Mouse (Mus musculus) MEL (cell line): Measurements from ENCODE around the gene Map2k5. TPM values are rescaled to one million over a fixed set of nuclear protein-coding genes. Genes with fewer than 3 reads are reported as not detected.

Experiments
- DNase-seq: peaks from one replicate; pipeline ENCODE4 v3.0.0; 2011; ENCODE audit warnings: low read depth, low spot score
- H3K27ac ChIP-seq: 2 replicates; pipeline ENCODE4 v1.5.1; 2012; ENCODE audit warnings: low read depth, mild to moderate bottlenecking, control low read depth, low read length, moderate library complexity; ENCODE audit not compliant: control insufficient read depth
- H3K27me3 ChIP-seq, 2 experiments: fragments of 150-350 bp in 1 of 2; sonication (generic) in 1 of 2; 2 replicates each; pipeline ENCODE4 v1.6.1; 2012; ENCODE audit warnings: low read length in 2 of 2, mild to moderate bottlenecking in 2 of 2, improper control_type of control experiment in 1 of 2, moderate library complexity in 1 of 2; ENCODE audit not compliant: insufficient read depth in 2 of 2, control insufficient read depth in 1 of 2
- H3K36me3 ChIP-seq, 2 experiments: 2 replicates each; pipeline ENCODE4 v1.6.1; 2012 to 2014; ENCODE audit warnings: low read length in 2 of 2, improper control_type of control experiment in 1 of 2, inconsistent platforms in 1 of 2, mild to moderate bottlenecking in 1 of 2; ENCODE audit not compliant: insufficient read depth in 2 of 2, control insufficient read depth in 1 of 2
- H3K4me1 ChIP-seq, 2 experiments: fragments of 150-350 bp in 1 of 2; sonication (generic) in 1 of 2; 2 replicates each; pipeline ENCODE4 v1.6.1; 2012; ENCODE audit warnings: low read length in 2 of 2, improper control_type of control experiment in 1 of 2, mild to moderate bottlenecking in 1 of 2; ENCODE audit not compliant: insufficient read depth in 2 of 2, control insufficient read depth in 1 of 2
- H3K4me3 ChIP-seq, 2 experiments: fragments of 150-350 bp in 1 of 2; sonication (generic) in 1 of 2; 2 replicates each; pipeline ENCODE4 v1.5.1; 2012; ENCODE audit warnings: low read depth in 2 of 2, low read length in 2 of 2, mild to moderate bottlenecking in 2 of 2, moderate library complexity in 2 of 2, control low read depth in 1 of 2, improper control_type of control experiment in 1 of 2; ENCODE audit not compliant: control insufficient read depth in 1 of 2, insufficient read depth in 1 of 2
- H3K79me2 ChIP-seq: 2 replicates; pipeline ENCODE4 v1.6.1; 2012; ENCODE audit warnings: mild to moderate bottlenecking, low read length, moderate library complexity; ENCODE audit not compliant: control insufficient read depth, poor library complexity, insufficient read depth
- H3K9ac ChIP-seq: 2 replicates; pipeline ENCODE4 v1.6.1; 2012; ENCODE audit warnings: low read depth, mild to moderate bottlenecking, control low read depth, low read length, moderate library complexity; ENCODE audit not compliant: control insufficient read depth, poor library complexity, severe bottlenecking
- H3K9me3 ChIP-seq: fragments of 150-350 bp; sonication (generic); replicated peaks from 2 replicates; pipeline ENCODE4 v1.6.1; 2012; ENCODE audit warnings: mild to moderate bottlenecking, low read length, improper control_type of control experiment, moderate library complexity; ENCODE audit not compliant: insufficient read depth
- BHLHE40 ChIP-seq: IDR thresholded peaks from 2 replicates; pipeline ENCODE4 v1.6.1; 2012; ENCODE audit warnings: low read depth, mild to moderate bottlenecking, inconsistent platforms, low read length, improper control_type of control experiment, borderline replicate concordance
- CTCF ChIP-seq, 3 experiments: IDR thresholded peaks in 2 of 3; conservative IDR thresholded peaks in 1 of 3; 2 replicates each; pipeline ENCODE4 v1.5.1; 2011 to 2012; ENCODE audit warnings: low read length in 3 of 3, low read depth in 2 of 3, mild to moderate bottlenecking in 2 of 3, improper control_type of control experiment in 1 of 3, inconsistent platforms in 1 of 3, mixed read lengths in 1 of 3, moderate library complexity in 1 of 3; ENCODE audit not compliant: control insufficient read depth in 1 of 3, insufficient read depth in 1 of 3, poor library complexity in 1 of 3, severe bottlenecking in 1 of 3
- E2F4 ChIP-seq: IDR thresholded peaks from 2 replicates; pipeline ENCODE4 v1.6.1; 2011; ENCODE audit warnings: low read depth, low read length, improper control_type of control experiment, borderline replicate concordance
- EP300 ChIP-seq, 2 experiments: IDR thresholded peaks; 2 replicates each; pipeline ENCODE4 v1.6.1; 2011; ENCODE audit warnings: improper control_type of control experiment in 2 of 2, low read length in 2 of 2, low read depth in 1 of 2, mild to moderate bottlenecking in 1 of 2
- ETS1 ChIP-seq: IDR thresholded peaks from 2 replicates; pipeline ENCODE4 v1.6.1; 2012; ENCODE audit warnings: low read depth, mild to moderate bottlenecking, inconsistent platforms, low read length, improper control_type of control experiment, moderate library complexity
- GABPA ChIP-seq: IDR thresholded peaks from 2 replicates; pipeline ENCODE4 v1.6.1; 2012; ENCODE audit warnings: low read depth, mild to moderate bottlenecking, inconsistent platforms, low read length, improper control_type of control experiment, moderate library complexity
- GATA1 ChIP-seq: IDR thresholded peaks from 2 replicates; pipeline ENCODE4 v1.6.1; 2011; ENCODE audit warnings: low read depth, low read length, improper control_type of control experiment
- JUND ChIP-seq: IDR thresholded peaks from 2 replicates; pipeline ENCODE4 v1.6.1; 2011; ENCODE audit warnings: low read depth, mild to moderate bottlenecking, improper control_type of control experiment, low read length
- KAT2A ChIP-seq: conservative IDR thresholded peaks from 2 replicates; pipeline ENCODE4 v1.6.1; 2012; ENCODE audit warnings: low read depth, low read length, improper control_type of control experiment, inconsistent platforms
- MAX ChIP-seq: IDR thresholded peaks from 2 replicates; pipeline ENCODE4 v1.6.1; 2011; ENCODE audit warnings: low read length, improper control_type of control experiment
- MEF2A ChIP-seq: IDR thresholded peaks from 2 replicates; pipeline ENCODE4 v1.6.1; 2014; ENCODE audit warnings: low read depth, mild to moderate bottlenecking, inconsistent platforms, low read length, improper control_type of control experiment; ENCODE audit not compliant: poor library complexity, insufficient replicate concordance, severe bottlenecking; ENCODE audit errors: extremely low read depth
- MXI1 ChIP-seq: IDR thresholded peaks from 2 replicates; pipeline ENCODE4 v1.6.1; 2011; ENCODE audit warnings: mild to moderate bottlenecking, low read depth, low read length, improper control_type of control experiment
- MYB ChIP-seq: IDR thresholded peaks from 2 replicates; pipeline ENCODE4 v1.6.1; 2011; ENCODE audit warnings: mild to moderate bottlenecking, low read depth, low read length, improper control_type of control experiment
- MYC ChIP-seq: IDR thresholded peaks from 2 replicates; pipeline ENCODE4 v1.6.1; 2011; ENCODE audit warnings: low read depth, mild to moderate bottlenecking, low read length, improper control_type of control experiment, moderate library complexity
- NRF1 ChIP-seq: IDR thresholded peaks from 2 replicates; pipeline ENCODE4 v1.6.1; 2014; ENCODE audit warnings: low read depth, mild to moderate bottlenecking, inconsistent platforms, low read length, improper control_type of control experiment, moderate library complexity; ENCODE audit not compliant: poor library complexity, insufficient read depth, severe bottlenecking
- POLR2A ChIP-seq, 2 experiments: IDR thresholded peaks; 2 replicates each; pipeline ENCODE4 v1.6.1; 2011 to 2012; ENCODE audit warnings: low read length in 2 of 2, mild to moderate bottlenecking in 2 of 2, control low read depth in 1 of 2, improper control_type of control experiment in 1 of 2, low read depth in 1 of 2, moderate library complexity in 1 of 2; ENCODE audit not compliant: control insufficient read depth in 1 of 2, insufficient read depth in 1 of 2, poor library complexity in 1 of 2
- POLR2AphosphoS5 ChIP-seq: IDR thresholded peaks from 2 replicates; pipeline ENCODE4 v1.6.1; 2012; ENCODE audit warnings: low read depth, borderline replicate concordance, mild to moderate bottlenecking, inconsistent platforms, low read length, moderate library complexity, mixed read lengths
- RAD21 ChIP-seq: IDR thresholded peaks from 2 replicates; pipeline ENCODE4 v1.6.1; 2011; ENCODE audit warnings: mild to moderate bottlenecking, low read depth, low read length, improper control_type of control experiment
- SIN3A ChIP-seq: IDR thresholded peaks from 2 replicates; pipeline ENCODE4 v1.6.1; 2012; ENCODE audit warnings: low read length, improper control_type of control experiment, inconsistent platforms
- TAL1 ChIP-seq: IDR thresholded peaks from 2 replicates; pipeline ENCODE4 v1.6.1; 2012; ENCODE audit warnings: mild to moderate bottlenecking, inconsistent platforms, low read length, moderate library complexity, mixed read lengths
- TBP ChIP-seq: IDR thresholded peaks from 2 replicates; pipeline ENCODE4 v1.8.0; 2011; ENCODE audit warnings: low read depth, low read length, improper control_type of control experiment
- TCF12 ChIP-seq: IDR thresholded peaks from 2 replicates; pipeline ENCODE4 v1.6.1; 2014; ENCODE audit warnings: low read depth, mild to moderate bottlenecking, inconsistent platforms, low read length, improper control_type of control experiment, moderate library complexity
- USF1 ChIP-seq: IDR thresholded peaks from 2 replicates; pipeline ENCODE4 v1.6.1; 2014; ENCODE audit warnings: low read depth, mild to moderate bottlenecking, inconsistent platforms, low read length, improper control_type of control experiment, moderate library complexity
- USF2 ChIP-seq, 2 experiments: IDR thresholded peaks; 2 replicates each; pipeline ENCODE4 v1.6.1; 2011 to 2012; ENCODE audit warnings: improper control_type of control experiment in 2 of 2, low read length in 2 of 2, borderline replicate concordance in 1 of 2, inconsistent platforms in 1 of 2, low read depth in 1 of 2, mild to moderate bottlenecking in 1 of 2; ENCODE audit not compliant: insufficient read depth in 1 of 2
- ZC3H11A ChIP-seq: IDR thresholded peaks from 2 replicates; pipeline ENCODE4 v1.6.1; 2012; ENCODE audit warnings: low read depth, mild to moderate bottlenecking, inconsistent platforms, low read length, improper control_type of control experiment
- ZMIZ1 ChIP-seq: IDR thresholded peaks from 2 replicates; pipeline ENCODE4 v1.6.1; 2012; ENCODE audit warnings: low read depth, mild to moderate bottlenecking, inconsistent platforms, low read length, improper control_type of control experiment, moderate library complexity
- ZNF384 ChIP-seq: IDR thresholded peaks from 2 replicates; pipeline ENCODE4 v1.6.1; 2012; ENCODE audit warnings: low read depth, mild to moderate bottlenecking, inconsistent platforms, low read length, improper control_type of control experiment
- polyA plus RNA-seq, 2 experiments: library from polyadenylated mRNA; stranded (reverse) in 1 of 2; unstranded in 1 of 2; fragments of >175 nt in 1 of 2; fragments of >200 nt in 1 of 2; gene quantifications; 2 replicates each; pipeline versions ENCODE4 v1.2.1 to v1.2.4; 2012; ENCODE audit warnings: low replicate concordance in 2 of 2, low read depth in 1 of 2; ENCODE audit not compliant: insufficient read length in 2 of 2, insufficient read depth in 1 of 2, missing spikeins in 1 of 2
- total RNA-seq: library from RNA; depleted of rRNA; stranded (reverse); fragments of 300-350 nt; gene quantifications from 2 replicates; pipeline ENCODE4 v1.2.3, GENCODE M21; 2012

The Map2k5 gene
- total and polyA plus RNA-seq, 3 experiments = 9.6 to 29.1 TPM; not detected in 1

DNA sequence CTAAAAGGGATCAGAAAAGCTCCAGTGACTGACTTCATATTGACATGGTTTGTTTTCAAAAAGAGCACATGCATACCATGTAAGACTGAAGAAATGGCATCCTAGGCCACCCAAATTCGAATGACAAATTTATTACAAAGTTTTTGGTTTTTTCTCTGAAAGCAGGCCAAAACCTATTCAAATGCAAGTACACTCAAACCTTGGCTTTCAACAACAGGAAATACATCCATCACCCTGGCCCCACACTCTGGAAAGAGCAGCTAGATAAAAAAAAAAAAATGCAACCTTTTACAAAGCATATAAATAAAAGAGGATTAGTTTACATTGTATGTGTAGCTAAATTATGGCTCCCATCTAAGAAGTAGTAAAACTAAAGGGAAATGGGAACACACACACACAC, 114.5 kb downstream of the Map2k5 start:
- H3K4me1 ChIP-seq = no peaks in the 10 kb centered on the region
- H3K36me3 ChIP-seq = no peaks in the 10 kb centered on the region; a peak in 2 of 4 replicates
- no peak overlapping the region for H3K4me3 ChIP-seq
- no peaks in the 10 kb centered on the region for H3K79me2 ChIP-seq
- no peak for DNase-seq
- no peaks in the 10 kb centered on the region for H3K9me3 ChIP-seq
- TF ChIP-seq MYC = no peak
- TF ChIP-seq POLR2A (IDR thresholded peaks at IDR 0.05; ENCODE audit: control insufficient read depth in 1 of 2, insufficient read depth in 1 of 2, low read depth in 1 of 2, low read length in 2 of 2, poor library complexity in 1 of 2) = no peak
- TF ChIP-seq ETS1 = no peak
- TF ChIP-seq RAD21 = no peak
- TF ChIP-seq JUND = no peak
- TF ChIP-seq MYB = no peak
- no peak for TF ChIP-seq ZNF384
- TF ChIP-seq USF1 = no peak
- no peak for TF ChIP-seq SIN3A
- no peak for TF ChIP-seq MXI1
- no peak for TF ChIP-seq KAT2A
- no peak for TF ChIP-seq CTCF (IDR thresholded peaks at IDR 0.05 in 2 of 3, conservative IDR thresholded peaks at IDR 0.05 in 1 of 3; ENCODE audit: control insufficient read depth in 1 of 3, insufficient read depth in 1 of 3, low read depth in 2 of 3, low read length in 3 of 3, poor library complexity in 1 of 3, severe bottlenecking in 1 of 3)
- no peak for TF ChIP-seq ZC3H11A
- no peak for TF ChIP-seq ZMIZ1
- no peak for TF ChIP-seq POLR2AphosphoS5
- TF ChIP-seq BHLHE40 = no peak
- TF ChIP-seq GABPA = no peak
- no peak overlapping the region for H3K27ac ChIP-seq
- no peaks in the 10 kb centered on the region for H3K27me3 ChIP-seq
- no peak overlapping the region for H3K9ac ChIP-seq

DNA sequence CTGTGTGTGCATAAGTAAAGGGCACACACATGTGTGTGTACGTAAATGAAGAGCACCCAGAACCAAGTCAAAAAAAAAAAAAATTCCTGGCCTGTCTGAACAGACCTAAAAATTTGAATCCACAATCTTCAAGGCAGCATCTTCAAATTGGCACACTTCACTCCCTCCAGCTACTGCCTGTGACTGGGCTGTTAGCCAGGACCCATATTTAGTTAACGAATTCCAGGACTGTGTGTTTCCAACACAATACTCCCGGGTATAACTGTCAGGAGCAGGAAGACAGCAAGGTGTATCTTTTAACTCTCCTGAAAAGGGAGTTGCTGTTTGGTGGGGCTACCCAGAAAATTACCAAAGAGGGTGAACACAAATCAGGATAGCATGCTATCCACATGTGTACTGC, 118.9 kb downstream of the Map2k5 start:
- H3K9me3 ChIP-seq = no peaks in the 10 kb centered on the region
- no peaks in the 10 kb centered on the region for H3K27me3 ChIP-seq
- no peak overlapping the region for H3K9ac ChIP-seq
- H3K4me1 ChIP-seq = no peaks in the 10 kb centered on the region
- no peak overlapping the region for H3K4me3 ChIP-seq
- H3K27ac ChIP-seq = no peak overlapping the region
- H3K79me2 ChIP-seq = no peaks in the 10 kb centered on the region
- DNase-seq = no peak
- H3K36me3 ChIP-seq = peaks cover 0 to 2% of the 10 kb centered on the region in 2 experiments; a peak in 1 of 4 replicates
- TF ChIP-seq GABPA (no peak), MEF2A (no peak), ZNF384 (no peak), MYB (no peak), TAL1 (no peak), MAX (no peak), GATA1 (no peak), JUND (no peak), TBP (no peak), MYC (no peak), POLR2A (IDR thresholded peaks at IDR 0.05; ENCODE audit: control insufficient read depth in 1 of 2, insufficient read depth in 1 of 2, low read depth in 1 of 2, low read length in 2 of 2, poor library complexity in 1 of 2) (no peak), SIN3A (no peak), KAT2A (no peak), USF2 (IDR thresholded peaks at IDR 0.05; ENCODE audit: borderline replicate concordance in 1 of 2, insufficient read depth in 1 of 2, low read depth in 1 of 2, low read length in 2 of 2) (no peak), TCF12 (no peak), ETS1 (no peak), EP300 (IDR thresholded peaks at IDR 0.05; ENCODE audit: low read depth in 1 of 2, low read length in 2 of 2) (no peak), E2F4 (no peak), NRF1 (no peak)
